Mouse (Mus musculus): ENCODE data around the gene Cyp2a12.
"Not testable (repeated sequence)": the region's sequence is repeated elsewhere in the genome, so short reads cannot be mapped to it uniquely, and the experiment has no call there.

Cyp2a12 gene

GRCm38 (mm10) chr7:27028789-27029188 is at the start of gene Cyp2a12:
TSS of gene Cyp2a12 (plus strand) at chr7:27029081.
- no peak for DNase-seq (ENCODE audit: low spot score in 2 of 2)

GRCm38 (mm10) chr7:26981464-26981863 is 47.4 kb upstream of the Cyp2a12 start:
- not testable (repeated sequence) for DNase-seq (ENCODE audit: low spot score in 2 of 2)

GRCm38 (mm10) chr7:26981937-26982336 is 46.9 kb upstream of the Cyp2a12 start:
- DNase-seq (ENCODE audit: low spot score in 2 of 2) = not testable (repeated sequence)

- no peak for DNase-seq (ENCODE audit: low spot score in 2 of 2)
These were observed 46.3 kb upstream of the Cyp2a12 start for GRCm38 (mm10) chr7:26982551-26982950.

GRCm38 (mm10) chr7:26983151-26983550 is 45.7 kb upstream of the Cyp2a12 start:
- not testable (repeated sequence) for DNase-seq (ENCODE audit: low spot score in 2 of 2)

- not testable (repeated sequence) for DNase-seq (ENCODE audit: low spot score in 2 of 2)
These were observed 2.3 kb upstream of the Cyp2a12 start for GRCm38 (mm10) chr7:27026581-27026980.

GRCm38 (mm10) chr7:27048886-27049285 is 20.0 kb downstream of the Cyp2a12 start:
- DNase-seq (ENCODE audit: low spot score in 2 of 2) = not testable (repeated sequence)

GRCm38 (mm10) chr7:27059333-27059732 is 30.5 kb downstream of the Cyp2a12 start:
- not testable (repeated sequence) for DNase-seq (ENCODE audit: low spot score in 2 of 2)

- not testable (repeated sequence) for DNase-seq (ENCODE audit: low spot score in 2 of 2)
These were observed 31.0 kb downstream of the Cyp2a12 start for GRCm38 (mm10) chr7:27059896-27060295.

GRCm38 (mm10) chr7:27078641-27079040 is 49.8 kb downstream of the Cyp2a12 start:
- DNase-seq (ENCODE audit: low spot score in 2 of 2) = no peak

- no peak for DNase-seq (ENCODE audit: low spot score in 2 of 2)
These were observed 52.7 kb downstream of the Cyp2a12 start for GRCm38 (mm10) chr7:27081625-27082024.
